Mouse (Mus musculus) G1E (cell line): ENCODE results near the gene Actn1.

ENCODE experiments used
- CTCF ChIP-seq: IDR thresholded peaks from 2 replicates; pipeline ENCODE4 v1.5.1; 2012; ENCODE audit warnings: low read depth, low read length, inconsistent platforms, mixed read lengths
- GATA1 ChIP-seq: IDR thresholded peaks from 2 replicates; pipeline ENCODE4 v1.6.1; 2012; ENCODE audit warnings: borderline replicate concordance, low read length, inconsistent platforms, mixed read lengths

GRCm38 (mm10) chr12:80167321-80167720 lies 92.8 kb downstream of the Actn1 start:
- no peak for TF ChIP-seq CTCF
- no peak for TF ChIP-seq GATA1
